Mouse (Mus musculus): ENCODE data around the gene Bicral.
"Not testable (repeated sequence)": the region's sequence is repeated elsewhere in the genome, so short reads cannot be mapped to it uniquely, and the experiment has no call there.

Gene Bicral

GRCm38 (mm10) chr17:46792963-46793362 is 65.3 kb downstream of the Bicral start:
- DNase-seq (ENCODE audit: low spot score) = no peak

DNA sequence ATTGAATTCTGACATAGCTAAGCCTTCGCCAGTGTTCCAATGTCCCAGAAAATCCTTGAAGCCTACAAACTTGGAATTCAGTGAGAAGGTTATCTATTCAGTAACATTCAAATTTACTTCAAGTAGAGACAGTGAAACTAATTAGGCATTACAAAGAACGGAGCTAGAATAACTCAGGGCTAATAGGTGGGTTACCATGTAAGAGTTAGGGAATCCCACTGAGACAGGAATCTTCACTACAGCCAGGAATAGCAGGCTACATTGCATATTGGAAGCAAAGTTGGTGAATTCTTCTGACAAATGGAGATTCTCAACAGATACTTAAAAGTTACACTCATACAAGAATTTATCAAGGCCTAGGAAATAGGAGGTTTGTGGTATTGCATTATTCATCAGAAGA is 70.3 kb downstream of the Bicral start:
- not testable (repeated sequence) for DNase-seq (ENCODE audit: low spot score)

DNA sequence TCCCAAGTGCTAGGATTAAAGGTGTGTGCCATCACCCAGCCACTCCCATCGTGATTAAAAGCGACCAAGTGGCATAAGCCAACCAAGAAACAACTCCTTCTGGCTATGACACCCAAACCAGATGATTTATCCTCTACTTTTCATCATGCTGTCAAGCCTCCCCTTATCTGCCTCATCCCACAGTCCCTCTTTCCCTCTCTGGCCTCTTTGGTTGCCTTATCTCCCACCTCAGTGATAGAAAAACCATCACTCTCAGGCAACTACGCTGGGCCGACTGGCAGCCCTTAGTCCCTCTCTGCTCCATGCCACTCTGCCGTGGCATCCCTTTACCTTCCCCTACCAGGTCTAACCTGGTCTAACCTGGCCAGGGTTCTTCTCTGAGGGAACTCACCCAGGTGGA is 71.3 kb downstream of the Bicral start:
- no peak for DNase-seq (ENCODE audit: low spot score)

DNA sequence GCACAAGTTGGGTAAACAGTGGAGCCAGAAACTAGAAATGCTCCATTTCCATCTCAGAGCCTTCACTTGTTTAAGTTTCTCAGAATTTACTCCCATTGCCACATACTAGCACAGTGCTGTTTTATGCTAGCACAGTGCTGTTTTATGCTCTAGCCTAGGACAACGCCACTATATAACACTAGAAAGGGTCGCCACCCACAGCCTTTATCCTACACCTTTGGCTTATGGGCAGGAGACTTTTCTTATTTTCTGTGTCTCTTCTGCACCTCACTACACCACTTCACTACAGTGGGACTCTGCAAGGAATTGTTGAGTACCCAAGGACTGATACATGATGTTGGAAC is 75.1 kb downstream of the Bicral start:
- DNase-seq (ENCODE audit: low spot score) = no peak

DNA sequence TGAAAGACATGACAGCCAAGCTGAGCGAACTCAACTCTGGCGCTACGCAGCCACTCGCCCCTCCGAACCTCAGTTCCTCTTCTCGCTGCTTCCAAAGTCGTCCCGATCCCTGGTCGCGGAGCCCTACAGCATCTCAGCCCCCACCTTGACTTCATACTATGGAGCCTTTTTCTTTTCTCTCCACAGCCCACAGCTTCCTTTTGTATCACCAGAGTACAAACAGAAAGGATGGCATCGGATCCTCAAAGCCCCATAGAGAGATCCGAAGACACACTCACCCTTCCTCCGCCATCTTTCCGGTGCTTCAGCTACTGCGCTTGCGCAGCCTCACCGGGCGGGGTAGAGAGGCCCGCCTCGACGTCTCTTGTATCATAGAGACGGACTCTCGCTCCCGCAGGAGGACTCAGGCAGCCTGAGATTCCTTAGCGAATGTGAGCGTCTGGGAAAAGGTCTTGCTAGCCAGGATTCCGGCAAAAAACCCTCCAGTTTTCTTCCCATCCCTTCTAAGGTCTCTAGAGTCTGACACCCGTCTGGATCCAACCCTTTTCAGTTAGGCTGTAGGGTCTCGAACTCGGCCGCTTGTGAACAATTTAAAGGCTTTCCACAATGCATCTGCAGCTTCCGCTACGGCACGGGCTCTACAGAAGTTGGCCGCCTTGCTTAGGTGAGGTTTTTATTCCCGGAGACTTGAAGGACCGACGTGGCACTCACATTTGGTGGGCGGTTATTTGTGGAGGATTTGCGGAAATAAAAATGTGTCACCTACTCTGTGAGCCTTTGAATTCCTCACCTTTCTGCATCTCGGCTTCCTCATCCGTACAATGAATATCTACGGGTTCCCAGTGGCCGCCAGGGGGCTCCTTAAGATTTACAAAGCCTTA is 75.7 kb downstream of the Bicral start, which contains the start of gene Rpl7l1:
Gene Rpl7l1 (minus strand): TSS at position 332 of the 881 bp plus-strand sequence.
- peak; percentile 90 for DNase-seq (ENCODE audit: low spot score)

- DNase-seq (ENCODE audit: low spot score) = no peak
Observed at GRCm38 (mm10) chr17:46781876-46782275, 76.4 kb downstream of the Bicral start.

GRCm38 (mm10) chr17:46776087-46776486 is 82.2 kb downstream of the Bicral start:
- DNase-seq (ENCODE audit: low spot score) = no peak

GRCm38 (mm10) chr17:46775070-46775469 is 83.2 kb downstream of the Bicral start:
- no peak for DNase-seq (ENCODE audit: low spot score)

- DNase-seq (ENCODE audit: low spot score) = no peak
Observed at GRCm38 (mm10) chr17:46774131-46774472, 84.2 kb downstream of the Bicral start.

DNA sequence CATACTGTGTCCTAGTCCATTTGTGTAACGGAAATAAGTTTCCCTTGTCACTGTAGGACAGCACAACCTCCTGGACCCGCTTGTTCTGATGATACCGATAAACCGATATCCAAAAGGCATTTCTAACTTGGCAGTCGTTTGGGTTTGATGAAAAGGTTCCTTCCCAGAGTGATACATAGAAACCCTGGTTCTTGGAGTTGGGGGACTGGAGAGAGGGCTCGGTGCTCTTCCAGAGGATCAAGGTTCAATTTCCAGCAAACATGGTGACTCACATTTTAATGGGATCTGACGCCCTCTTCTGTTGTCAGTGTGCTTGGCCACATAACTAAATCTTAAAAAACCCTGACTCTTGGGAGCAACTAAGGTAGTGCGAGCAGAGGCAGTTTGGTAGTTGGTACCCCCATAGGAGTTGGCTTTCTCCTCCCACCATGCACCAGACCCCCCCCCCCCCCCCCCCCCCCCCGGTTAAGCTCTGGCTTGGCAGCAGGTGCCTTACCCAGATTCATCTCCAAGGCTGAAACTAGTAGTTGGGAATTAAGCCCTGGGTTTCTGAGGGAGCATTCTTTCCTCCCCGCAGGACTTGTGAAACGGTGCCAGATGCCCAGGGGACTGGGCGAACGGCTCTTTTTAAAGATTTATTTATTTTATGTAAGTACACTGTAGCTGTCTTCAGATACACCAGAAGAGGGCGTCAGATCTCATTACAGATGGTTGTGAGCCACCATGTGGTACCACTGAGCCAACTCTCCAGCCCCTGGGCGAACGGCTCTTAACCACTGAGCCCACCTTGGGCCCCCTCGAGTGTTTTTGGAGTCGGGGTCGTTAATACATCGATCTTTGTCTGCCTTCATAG is 84.8 kb downstream of the Bicral start:
- DNase-seq (ENCODE audit: low spot score) = no peak

GRCm38 (mm10) chr17:46772404-46773277 is 85.6 kb downstream of the Bicral start, which contains the start of gene 2310039H08Rik:
Gene 2310039H08Rik (plus strand): TSS chr17:46772635.
- DNase-seq (ENCODE audit: low spot score) = peak; percentile 77

DNA sequence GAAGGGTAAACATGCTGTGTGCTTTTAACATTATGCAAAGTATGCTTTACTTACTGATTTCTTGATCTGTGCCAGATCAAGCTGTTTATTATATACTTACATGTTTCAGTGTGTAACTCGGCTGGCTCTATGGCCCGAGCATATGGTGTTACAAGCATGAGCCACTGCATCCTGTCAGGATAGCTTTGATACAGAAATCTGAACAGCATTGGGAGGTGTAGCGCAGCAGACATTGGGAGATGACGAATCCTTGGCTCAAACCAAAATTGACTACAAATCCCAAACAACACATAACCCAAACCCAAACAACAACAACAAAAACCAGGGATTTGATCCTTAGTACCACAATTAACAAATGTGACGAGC is 86.3 kb downstream of the Bicral start:
- no peak for DNase-seq (ENCODE audit: low spot score)

GRCm38 (mm10) chr17:46771616-46772015 is 86.7 kb downstream of the Bicral start:
- no peak for DNase-seq (ENCODE audit: low spot score)

DNA sequence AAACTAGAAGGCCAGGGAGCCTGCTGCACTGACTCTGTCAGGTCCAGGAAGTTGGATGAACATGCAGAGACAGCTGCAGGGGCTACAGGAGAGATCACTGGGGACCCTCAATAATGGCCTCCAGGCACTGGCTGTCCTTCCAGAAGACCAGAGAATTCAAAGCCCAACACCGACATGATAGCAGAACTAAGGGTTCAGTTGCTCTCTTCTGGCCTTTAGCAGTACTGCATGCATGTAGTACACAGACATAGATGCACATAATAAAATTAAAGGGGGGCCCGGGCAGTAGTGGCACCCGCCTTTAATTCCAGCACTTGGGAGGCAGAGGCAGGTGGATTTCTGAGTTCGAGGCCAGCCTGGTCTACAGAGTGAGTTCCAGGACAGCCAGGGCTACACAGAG is 87.3 kb downstream of the Bicral start:
- no peak for DNase-seq (ENCODE audit: low spot score)

DNA sequence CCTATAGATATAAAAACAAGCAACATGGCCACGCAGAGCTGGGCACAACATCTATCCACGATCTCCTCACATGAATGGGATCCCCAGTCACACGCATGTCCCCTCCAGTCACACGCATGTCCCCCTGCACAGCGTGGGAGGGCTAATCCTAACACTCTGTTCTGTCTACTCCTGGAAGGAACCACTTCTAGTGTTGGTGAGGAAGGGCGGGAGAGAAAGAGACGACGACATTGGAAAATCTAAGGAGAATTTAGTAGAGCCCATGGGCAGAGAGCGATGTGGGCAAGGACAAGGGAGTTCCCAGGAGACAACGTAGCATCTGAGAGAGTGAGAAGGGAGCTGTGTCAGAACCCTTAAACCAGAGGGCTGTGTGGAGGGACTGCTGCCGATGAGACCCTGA is 87.7 kb downstream of the Bicral start:
- DNase-seq (ENCODE audit: low spot score) = no peak

GRCm38 (mm10) chr17:46767868-46768267 is 90.4 kb downstream of the Bicral start:
- DNase-seq (ENCODE audit: low spot score) = no peak

GRCm38 (mm10) chr17:46764916-46765315 is 93.4 kb downstream of the Bicral start:
- not testable (repeated sequence) for DNase-seq (ENCODE audit: low spot score)

DNA sequence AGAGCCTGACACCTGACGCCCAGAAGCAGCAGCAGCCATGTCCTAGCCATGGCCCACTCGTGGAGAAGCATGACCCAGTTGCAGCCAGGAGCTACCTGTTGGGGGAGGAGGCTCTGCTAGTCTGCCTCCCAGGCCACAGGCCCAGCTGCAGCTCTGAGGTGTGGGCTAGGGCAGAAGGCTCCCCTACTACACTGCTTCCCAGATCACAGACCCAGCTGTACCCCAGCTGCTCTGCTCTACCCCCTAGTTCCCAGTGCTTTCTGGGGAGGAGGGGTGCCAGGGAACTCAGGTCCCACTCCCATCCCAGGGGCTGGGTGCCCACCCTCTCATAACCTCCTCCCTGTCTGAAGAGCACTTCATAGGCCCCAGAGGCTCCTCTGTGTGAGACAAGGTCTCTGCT is 94.7 kb downstream of the Bicral start, which contains the start of gene Ptcra:
Gene Ptcra (minus strand): TSS at position 169 of the 400 bp plus-strand sequence.
- DNase-seq (ENCODE audit: low spot score) = no peak

GRCm38 (mm10) chr17:46758753-46759152 is 99.5 kb downstream of the Bicral start:
- DNase-seq (ENCODE audit: low spot score) = no peak

DNA sequence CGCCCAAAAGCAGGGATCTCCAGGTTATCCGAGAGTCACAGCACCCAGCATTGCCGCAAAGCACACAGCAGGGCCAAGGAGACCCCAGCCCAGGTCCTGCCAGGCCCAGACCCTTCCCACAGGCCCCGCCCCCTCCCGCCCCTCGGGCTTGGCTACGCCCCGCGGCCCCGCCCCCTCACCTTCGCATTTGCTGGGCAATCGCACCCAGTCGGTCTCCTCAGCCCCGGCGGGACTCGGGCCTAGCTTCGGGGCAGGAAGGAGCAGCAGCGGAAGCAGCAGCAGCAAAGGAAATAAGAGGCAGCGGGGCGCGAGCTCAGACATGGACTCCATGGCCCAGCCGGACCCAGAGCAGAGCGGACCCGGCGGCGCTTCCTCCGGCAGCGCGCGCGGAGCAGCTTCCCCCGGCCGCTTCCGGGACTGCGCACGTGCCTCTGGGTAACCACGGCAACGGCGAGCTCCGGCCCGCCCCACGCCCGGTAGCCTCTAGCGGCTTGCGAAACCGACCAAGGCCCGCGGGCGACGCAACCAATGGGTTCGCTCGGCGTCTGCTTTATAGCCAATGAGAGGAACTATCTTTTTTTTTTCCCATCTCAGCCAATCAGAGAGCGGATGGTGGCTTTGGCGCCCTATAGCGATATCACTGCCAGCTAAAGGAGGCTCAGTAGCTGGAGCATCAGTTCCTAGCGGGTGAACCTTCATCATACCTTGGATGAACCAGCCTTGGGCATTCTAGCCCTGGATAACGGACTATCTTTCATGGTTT is 106.3 kb downstream of the Bicral start, which contains the start of gene Cnpy3:
Gene Cnpy3 (minus strand): TSS at position 421 of the 763 bp plus-strand sequence.
- peak; percentile 95 for DNase-seq (ENCODE audit: low spot score)
